Mouse (Mus musculus): ENCODE measurements around the gene Rnf217.

DNA sequence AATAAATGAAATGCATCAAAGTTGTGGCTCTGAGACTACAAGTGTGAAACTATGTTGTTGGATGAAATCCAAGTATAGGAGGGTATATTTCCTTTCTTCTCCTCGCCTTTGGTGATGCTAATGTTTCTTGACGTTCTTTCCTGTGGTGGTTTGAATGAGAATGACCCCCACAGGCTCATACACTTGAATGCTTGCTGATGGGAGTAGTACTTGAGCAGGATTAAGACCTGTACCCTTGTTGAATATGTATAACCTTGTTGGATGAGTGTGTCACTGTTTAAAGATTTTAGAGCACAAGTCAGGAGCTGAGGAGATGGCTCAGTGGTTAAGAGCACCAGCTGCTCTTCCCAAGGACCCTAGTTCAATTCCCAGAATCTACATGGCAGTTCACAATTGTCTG lies 6.4 kb upstream of the Rnf217 start:
- TF ChIP-seq POLR2A (IDR thresholded peaks at IDR 0.05; ENCODE audit: control insufficient read depth, extremely low read depth, insufficient read depth, low read length, poor library complexity), result no peak
- no peak for TF ChIP-seq CTCF (IDR thresholded peaks at IDR 0.05; ENCODE audit: borderline replicate concordance, control insufficient read depth, extremely low read depth, insufficient read depth, low read length, poor library complexity)
